Mouse (Mus musculus) kidney, postnatal 25 days (tissue): ENCODE results near the gene Mtx1.

Experiments used
- DNase-seq, 2 experiments: peaks; one replicate each; pipeline ENCODE4 v3.0.0; 2021; ENCODE audit warnings: mixed read lengths in 2 of 2

The Mtx1 gene

DNA sequence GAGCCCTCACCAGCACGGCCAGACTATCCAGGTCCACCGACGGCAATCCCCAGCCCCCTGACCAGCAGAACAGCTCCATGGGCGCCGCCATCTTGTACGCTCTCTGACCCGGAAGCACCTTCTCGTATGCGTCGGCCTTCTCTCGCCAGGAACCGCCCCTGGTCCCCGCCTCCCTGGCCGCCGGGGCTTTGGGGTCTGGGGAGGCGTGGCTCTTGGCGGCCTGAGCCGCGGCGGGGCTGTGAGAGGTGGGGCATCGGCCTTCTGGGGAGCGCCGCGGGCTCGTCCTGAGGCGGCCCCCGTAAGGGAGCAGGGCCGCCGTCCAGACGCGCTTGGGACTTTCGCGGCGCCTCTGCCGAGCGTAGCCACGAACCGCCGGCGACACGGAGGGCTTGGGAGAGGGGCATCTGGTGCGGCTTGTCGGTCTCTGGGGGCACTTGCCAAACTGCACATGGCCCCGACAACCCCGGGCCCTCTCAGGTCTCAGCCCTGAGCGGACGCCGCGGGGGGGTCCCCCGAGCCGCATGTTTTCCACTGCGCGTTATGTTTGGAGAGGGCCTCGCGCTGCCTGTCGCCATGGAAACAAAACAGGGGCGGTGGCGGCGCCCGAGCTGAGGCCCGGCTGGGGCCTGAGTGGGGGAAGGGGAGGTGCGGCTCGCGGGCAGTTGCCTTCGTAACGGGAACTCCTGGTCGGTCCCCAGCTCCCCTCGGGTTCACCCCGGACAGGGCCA lies 12.9 kb downstream of the Mtx1 start:
- DNase-seq = peak; percentile 95 to 96

DNA sequence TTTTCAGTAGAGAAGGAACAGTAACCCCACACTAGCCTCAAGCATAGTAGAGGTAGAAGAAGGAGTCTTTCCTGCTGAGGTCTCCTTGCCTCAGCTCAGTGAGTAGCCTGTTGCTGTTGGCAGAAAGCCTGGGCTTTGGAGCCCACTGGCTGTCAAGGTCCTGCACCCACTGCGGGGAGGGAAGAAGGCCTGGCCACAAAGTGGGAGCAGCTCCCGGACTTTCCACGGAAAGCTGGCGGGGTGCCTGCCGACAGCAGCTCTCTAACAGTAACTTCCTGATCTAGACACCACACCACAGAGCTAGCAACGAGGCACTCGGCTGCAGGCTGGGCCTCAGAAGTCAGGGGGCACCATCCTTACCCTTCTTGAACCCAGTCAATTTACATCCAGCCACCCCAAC lies 16.2 kb downstream of the Mtx1 start:
- peak; percentile 61 to 77 for DNase-seq

DNA sequence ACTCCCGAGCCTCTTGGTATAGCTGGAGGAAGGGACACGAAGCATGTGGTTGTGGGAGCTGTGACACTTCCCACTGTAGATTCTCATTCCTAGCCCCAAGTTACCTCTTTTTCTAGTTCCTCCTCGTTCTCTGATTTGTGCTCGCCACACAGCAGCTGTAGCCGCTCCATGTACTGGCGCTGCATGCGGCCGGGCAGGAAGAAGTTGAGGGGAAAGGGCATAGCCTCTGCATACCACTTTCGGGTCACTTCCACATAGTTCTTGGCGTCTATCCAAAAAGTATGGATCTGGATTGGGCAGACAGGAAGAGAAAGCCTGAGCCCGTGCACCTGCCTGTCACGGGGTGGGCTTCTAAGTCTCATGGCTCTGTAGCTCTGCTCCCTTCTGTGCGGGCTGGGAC lies 16.7 kb downstream of the Mtx1 start:
- peak in 1 of 2 experiments; percentile 58 for DNase-seq

DNA sequence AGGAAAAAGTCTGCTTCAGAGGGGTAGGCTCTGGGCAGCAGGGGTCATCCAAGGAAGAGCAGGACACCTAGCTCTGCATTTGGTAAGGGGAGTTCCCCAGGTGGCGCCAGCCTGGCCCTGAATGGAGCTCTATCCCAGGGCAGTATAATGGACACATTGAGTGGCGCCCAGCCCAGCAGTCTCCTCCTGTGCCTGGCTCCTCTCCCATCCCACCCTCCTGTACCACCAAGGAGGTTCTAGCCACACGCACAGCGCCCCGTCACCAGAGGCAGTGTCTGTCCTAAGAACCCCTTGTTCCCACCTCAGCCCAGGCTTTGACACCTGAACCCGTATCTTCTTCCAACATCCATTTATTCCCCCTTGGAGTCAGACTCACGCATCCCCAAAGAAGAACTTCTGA lies 17.2 kb downstream of the Mtx1 start:
- peak in 1 of 2 experiments; percentile 32 for DNase-seq

DNA sequence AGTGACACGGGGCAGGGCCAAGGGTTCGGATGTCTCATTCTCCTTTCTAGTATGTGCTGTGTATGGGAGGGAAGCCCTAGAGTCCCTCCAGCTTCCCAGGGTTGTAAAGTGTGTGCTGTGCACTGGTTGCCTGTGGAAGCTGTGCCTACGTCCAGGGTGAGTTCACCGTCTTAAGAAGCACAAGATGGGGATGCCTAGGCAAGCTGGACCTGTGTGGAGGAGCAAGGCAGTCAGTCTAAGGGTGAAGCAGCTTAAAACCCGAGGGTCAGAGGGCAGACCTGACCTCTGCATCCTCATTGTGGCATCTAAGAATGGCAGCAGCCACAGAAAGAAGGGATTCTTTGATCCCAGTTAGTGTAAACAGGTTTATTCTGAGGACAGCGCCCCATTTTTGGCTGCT lies 18.2 kb downstream of the Mtx1 start:
- DNase-seq = no peak

DNA sequence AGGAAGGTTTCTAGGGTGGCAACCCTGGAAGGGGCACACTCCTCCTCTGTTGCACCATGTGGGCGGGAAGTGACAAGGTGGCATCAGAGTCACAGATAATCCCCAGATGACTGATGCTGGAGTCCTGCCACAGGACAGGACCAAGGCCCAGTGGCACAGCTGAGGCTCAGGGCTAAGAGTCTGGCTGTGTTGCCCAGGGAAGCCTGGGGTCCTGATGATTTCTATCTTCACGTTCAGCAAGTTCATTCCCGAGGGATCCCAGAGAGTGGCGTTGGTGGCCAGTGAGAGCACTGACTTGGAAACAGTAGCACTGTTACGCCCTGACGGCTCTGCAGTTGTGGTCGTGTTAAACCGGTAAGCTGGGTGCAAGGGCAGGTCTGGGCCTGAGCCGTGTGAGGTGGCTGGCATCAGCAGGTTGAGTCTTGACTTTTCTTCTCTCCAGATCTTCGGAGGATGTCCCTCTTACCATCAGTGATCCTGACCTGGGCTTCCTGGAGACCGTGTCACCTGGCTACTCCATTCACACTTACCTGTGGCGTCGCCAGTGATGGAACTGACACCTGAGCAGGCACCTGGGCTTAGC lies 18.7 kb downstream of the Mtx1 start:
- peak in 1 of 2 experiments; percentile 33 for DNase-seq

DNA sequence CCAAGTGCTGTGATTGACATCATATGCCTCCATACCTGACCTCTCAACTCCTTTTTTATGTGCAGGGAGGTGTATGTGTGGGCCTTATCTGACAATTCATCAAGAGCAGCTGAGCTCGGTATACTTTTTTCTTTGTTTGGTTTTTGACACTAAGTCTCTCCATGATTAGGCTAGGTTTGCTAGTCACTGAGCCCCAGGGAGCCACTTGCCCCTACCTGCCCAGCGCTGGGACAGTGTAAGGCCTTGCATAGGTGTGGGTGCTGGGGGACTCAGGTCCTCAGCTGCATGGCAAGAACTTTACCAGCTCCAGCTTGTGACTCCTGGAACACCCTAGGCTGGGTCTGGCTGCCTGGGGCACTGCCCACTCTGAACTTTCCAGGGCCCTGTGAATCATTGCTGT lies 20.2 kb downstream of the Mtx1 start:
- no peak for DNase-seq

DNA sequence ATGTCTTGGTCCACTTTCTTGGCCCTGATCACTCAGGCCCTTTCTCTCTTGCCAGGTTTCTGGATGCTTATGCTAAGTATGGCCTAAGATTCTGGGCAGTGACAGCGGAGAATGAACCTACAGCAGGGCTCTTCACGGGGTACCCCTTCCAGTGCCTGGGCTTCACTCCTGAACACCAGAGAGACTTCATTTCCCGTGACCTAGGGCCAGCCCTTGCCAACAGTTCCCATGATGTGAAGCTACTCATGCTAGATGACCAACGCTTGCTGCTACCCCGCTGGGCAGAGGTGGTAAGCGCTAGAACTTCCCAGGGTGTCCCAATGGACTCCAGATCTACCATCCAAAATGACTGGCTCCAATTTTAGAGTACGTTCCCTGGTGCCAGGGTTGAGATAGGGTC lies 20.8 kb downstream of the Mtx1 start:
- DNase-seq = no peak

DNA sequence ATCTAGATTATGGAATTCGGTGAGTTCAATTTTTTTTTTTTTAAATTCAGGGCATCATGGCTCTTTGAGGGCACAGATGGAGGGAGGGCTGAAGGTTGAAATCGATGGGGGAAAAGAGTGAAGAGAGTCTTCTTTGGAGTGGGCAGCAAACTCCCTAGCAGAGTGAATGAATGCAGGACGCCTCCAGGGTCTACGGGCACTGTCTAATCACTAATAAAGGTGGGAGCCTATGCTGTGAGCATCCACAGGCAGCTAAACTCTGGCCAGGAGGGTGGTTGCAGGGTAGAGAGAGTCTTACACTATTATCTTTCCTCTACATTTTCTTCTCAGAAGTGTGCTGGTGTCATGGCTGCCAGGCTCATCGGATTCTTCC lies 23.8 kb downstream of the Mtx1 start:
- no peak for DNase-seq

DNA sequence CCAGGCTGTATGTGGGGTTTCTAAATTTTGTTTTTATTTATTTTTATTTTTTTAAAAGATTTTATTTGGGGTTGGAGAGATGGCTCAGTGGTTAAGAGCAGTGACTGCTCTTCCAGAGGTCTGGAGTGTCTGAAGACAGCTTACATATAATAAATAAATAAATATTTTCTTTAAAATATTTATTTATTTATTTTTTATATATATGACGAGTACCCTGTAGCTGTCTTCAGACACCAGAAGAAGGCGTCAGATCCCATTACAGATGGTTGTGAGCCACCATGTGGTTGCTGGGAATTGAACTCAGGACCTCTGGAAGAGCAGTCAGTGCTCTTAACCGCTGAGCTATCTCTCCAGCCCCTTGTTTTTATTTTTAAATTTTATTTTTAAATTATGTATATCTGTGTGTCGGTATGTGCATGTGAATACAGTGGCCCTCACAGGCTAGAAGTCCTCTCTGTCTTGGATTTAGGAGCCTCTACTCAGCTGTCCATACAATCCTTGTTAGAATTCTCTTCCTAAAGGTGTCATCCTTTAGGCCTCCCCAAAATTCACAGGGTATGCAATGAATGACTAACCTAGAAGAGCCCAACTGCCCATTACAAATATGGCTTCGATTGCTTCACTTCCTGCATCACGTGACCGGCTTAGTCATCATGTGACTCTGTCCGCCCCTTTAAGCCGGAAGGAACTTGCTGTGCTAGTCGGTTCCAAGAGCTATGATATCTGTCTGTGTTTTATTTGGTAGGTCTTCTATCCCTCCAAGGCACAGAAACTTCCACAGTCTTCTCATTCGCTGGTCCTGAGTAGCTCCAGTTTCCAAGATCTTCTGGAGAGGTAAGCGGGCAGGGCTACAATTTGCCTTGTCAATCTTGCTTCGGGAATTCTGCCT lies 24.4 kb downstream of the Mtx1 start, which contains the start of gene Gba:
Gene Gba (plus strand): TSS at position 676 of the 889 bp plus-strand sequence.
- peak; percentile 86 to 90 for DNase-seq

DNA sequence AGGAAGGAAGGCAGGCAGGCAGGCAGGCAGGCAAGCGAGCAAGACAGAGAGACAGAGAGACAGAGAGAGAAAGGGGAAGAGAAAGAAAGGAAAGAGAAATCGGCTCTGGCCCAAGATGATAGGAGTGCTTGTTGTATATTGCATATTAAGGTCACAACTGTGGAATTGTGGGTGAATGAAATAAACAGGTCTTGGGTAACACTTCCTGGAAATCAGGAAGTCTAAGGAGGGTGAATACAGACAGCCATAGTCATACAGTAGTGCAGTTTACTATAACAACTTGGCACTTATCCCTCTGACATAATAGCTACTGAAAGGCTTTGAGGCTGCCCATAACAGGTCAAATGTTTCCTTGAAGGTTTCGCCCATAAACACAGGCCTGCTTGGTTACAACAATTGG lies 27.0 kb downstream of the Mtx1 start:
- DNase-seq = no peak

DNA sequence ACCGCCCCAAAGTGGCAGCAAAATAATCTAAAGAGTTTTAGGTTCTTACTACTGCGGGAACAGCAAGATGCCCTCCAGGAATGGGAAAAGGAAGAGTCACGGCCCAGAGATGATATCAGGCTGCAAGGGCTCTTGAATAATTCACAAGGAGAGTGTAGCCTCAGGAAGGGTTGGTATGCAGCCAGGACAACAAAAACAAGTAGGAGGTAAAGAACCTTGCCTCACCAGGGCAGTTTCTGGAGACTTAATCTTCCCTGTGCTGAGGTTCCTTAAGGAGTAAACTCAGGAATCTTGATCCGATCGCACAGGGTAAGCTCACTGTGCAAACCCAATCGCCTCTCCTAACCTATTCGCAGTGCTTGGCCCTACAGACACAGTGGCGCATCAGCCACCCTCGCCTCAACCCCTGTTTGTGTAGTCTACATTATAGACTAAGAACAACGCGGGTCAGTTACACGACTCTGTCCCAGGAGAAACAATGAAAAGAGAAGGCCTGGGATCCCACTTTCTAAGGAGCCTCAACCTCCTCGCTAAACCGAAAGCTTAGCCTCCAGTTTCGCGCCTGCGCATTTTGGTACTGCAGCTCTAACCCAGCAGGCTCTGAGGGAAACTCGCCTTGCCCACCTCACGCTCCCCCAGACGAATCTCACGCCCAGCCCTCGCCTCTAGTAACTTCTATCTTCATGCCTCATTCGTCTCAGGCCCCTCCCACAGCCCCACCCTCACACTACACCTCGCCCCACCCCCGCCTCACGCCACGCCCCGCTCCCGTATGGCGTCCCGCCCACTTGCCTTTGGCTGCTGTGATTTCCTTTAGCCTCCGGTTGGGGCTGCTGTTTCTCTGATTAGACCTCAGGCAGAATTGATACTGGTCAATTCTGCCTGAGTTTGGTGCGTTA lies 30.7 kb downstream of the Mtx1 start:
- peak; percentile 93 to 94 for DNase-seq

DNA sequence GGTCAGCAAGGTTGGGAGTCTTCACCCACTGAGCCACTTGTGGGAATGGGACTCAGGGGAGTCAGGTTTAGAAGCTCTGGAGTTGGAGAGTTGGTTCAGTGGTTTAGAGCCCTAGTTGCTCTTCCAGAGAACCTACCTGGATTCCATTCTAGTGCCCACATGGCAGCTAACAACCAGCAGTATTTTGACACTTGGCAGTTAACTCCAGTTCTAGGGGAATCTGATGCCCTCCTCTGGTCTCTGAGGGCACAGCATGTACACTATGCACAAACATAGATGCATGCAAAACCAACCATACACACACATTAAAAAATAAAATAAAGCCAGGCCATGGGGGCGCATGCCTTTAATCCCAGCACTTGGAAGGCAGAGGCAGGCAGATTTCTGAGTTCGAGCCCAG lies 33.0 kb downstream of the Mtx1 start:
- peak in 1 of 2 experiments; percentile 49 for DNase-seq

DNA sequence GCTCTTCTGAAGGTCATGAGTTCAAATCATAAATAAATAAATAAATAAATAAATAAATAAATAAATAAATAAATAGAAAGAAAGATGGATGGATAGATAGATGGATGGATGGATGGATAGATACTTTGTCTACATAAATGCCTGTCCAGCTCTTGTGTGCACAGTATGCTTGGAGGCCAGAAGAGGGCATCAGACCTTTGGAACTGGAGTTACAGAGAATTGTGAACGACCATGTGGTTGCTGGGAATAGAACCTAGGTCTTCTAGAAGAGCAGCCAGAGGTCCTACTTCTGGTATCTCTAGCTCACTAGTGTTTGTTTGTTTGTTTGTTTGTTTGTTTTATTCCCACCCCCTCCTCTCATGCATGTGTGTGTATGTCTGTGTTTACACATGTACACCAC lies 33.5 kb downstream of the Mtx1 start:
- DNase-seq = no peak

DNA sequence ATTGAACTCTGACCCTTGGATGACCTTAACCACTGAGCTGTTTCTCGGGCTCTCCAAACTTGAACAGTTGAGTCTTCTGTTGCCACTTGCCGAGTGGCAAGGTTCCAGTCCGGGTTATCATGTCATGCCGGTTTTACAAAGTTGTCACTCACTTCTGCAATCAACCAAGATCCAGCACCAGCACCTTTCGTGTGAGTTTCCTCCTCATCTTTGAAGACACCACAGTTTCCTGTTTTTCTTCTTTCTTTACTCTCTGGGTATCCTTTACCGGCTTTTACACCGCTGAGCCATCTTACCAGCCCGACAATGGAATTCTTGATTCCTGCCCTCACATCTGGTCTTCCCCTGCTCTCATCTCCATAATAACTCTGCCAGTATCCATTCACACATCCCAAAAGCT lies 36.5 kb downstream of the Mtx1 start:
- no peak for DNase-seq

DNA sequence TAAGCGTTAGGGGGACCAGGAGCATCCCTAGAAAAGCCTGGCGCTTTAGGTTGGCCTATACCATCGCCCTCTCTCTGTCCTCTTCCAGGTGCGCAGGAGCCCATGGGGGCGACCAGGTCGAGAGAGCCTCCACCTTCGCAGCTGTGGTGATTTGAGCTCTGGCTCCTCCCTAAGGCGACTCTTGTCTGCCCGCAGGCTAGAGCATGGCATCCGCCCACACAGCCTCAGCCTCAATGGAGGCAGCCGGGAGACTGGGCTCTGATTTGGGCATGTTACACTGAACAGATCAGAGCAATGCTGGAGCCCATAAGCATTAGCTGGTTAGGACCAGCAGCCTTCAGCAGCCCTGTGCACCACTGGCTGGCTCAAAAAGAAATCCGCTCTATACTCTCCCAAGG lies 38.4 kb downstream of the Mtx1 start:
- no peak for DNase-seq

DNA sequence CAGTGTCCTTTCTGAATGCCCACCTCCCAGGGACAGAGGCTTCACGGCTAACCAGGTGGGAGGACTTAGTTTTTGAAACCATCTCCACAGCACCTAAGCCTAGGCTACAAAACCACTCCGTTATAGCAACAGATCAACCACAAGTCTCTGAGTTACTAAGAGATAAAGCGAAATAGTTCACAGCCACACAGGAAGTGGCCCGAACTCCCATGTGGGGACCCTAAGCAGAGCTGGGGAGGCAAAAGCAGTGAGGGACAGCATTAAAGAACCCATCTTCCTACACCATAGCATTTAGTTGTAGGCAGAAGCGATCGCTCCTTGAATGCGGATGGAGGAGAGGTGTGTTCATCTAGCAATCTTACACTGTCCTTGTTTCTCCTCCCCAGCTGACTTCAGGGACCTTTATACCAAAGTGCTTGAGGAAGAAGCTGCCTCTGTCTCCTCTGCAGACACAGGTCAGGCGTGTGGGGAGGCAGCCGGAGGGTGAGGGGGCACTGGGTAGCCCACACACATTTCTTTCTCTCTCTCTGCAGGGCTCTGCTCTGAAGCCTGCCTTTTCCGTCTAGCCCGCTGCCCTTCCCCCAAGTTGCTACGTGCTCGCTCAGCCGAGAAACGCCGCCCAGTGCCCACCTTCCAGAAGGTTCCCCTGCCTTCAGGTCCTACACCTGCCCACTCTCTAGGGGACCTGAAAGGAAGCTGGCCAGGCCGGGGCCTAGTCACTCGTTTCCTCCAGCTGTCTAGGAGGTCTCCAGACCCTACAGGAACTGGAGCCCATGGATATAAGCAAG lies 39.0 kb downstream of the Mtx1 start:
- no peak for DNase-seq

DNA sequence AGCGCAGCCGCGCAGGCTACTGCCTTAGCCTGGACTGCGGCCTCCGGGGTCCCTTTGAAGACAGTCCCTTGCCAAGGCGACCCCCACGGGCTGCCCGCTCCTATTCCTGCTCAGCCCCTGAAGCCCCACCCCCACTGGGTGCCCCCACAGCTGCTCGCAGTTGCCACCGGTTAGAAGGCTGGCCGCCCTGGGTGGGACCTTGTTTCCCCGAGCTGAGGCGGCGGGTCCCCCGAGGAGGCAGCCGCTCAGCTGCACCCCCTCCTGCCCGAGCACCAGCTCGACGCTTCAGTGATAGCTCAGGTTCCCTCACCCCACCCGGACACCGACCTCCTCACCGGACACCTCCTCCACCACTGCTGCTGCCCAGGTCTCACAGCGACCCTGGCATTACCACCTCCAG lies 39.7 kb downstream of the Mtx1 start:
- DNase-seq = no peak

DNA sequence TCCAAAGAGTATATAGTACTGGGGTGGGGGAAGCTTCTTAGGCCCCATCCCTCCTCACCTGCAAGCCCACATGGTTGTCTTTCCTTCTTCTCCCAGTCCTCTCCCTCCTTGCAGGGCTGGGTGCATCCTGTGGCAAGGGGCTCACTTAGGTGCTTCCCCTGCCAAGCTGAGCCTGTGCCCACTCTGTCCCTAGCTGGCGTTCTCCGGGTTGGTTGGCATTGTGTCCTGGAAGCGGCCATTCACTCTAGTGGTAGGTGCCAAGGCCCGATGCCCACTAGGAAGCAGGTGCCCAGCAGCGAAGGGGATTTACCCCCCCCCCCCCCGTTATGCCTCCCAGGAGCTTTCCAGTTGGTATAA lies 43.0 kb downstream of the Mtx1 start:
- DNase-seq = no peak

DNA sequence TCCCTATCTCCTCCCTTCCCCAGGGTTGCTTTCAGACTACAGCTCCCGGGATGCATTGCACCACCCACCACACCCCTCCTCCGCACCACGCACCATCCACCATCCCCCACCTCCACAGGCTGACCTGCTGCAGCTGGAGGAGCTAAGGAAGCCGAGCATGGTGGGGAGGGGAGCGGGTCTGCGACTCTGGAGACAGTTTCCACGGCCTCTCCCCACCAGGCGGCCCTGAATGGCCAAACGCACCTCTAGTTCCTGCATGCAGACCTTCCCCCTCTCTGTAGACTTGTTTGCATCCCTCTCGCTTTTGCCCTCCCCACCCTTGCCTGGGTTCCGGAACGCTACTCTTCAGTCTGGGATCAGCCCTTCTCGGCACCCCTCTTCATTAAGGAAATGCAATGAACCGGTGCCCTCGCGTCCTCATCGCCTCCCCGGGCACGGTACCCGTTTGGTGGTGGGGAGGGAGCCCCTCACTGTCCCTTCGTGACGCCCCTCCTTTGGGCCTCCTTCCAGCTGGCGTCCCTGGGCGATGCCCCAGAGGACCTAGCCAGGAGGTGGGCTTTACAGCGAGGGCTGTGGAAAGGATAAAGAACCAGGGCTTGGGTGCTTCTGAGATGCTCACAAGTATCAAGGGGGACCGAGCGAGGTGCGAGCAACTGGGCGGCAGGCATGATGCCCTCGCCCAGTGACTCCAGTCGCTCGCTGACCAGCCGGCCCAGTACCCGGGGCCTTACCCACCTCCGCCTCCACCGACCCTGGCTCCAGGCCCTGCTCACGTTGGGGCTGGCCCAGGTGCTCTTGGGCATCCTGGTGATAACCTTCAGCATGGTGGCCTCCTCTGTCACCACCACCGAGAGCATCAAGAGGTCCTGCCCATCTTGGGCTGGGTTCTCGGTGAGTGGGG lies 43.6 kb downstream of the Mtx1 start, which contains the start of gene Fam189b:
Gene Fam189b (plus strand): TSS at position 86 of the 901 bp plus-strand sequence.
- peak; percentile 82 to 90 for DNase-seq
